Mouse (Mus musculus): ENCODE data around the gene Hormad2. TPM values are rescaled to one million over a fixed set of nuclear protein-coding genes. Genes with fewer than 3 reads are reported as not detected.

Gene Hormad2
- polyA plus RNA-seq, 1 experiment from 2014 or later, result not detected

GRCm38 (mm10) chr11:4388018-4388417, 52.9 kb downstream of the Hormad2 start:
- Histone ChIP-seq H3K4me3 (no peak overlapping the region), H3K9ac (no peak overlapping the region), H3K27ac (no peak overlapping the region), H3K27me3 (replicated peaks) (no peaks in the 10 kb centered on the region), H3K4me1 (no peaks in the 10 kb centered on the region), H3K4me2 (no peak overlapping the region), H3K36me3 (replicated peaks) (no peaks in the 10 kb centered on the region), H3K9me3 (no peaks in the 10 kb centered on the region)
- WGBS, result 10% methylated on average over 2 of the region's 2 CpGs
- no peak for ATAC-seq (replicated peaks)

GRCm38 (mm10) chr11:4382321-4382720, 58.6 kb downstream of the Hormad2 start:
- 87% methylated on average over 7 of the region's 7 CpGs for WGBS

GRCm38 (mm10) chr11:4379857-4380256, 61.0 kb downstream of the Hormad2 start:
- WGBS, result 81% methylated on average over 4 of the region's 4 CpGs
- H3K4me2 ChIP-seq, result no peak overlapping the region
- H3K27me3 ChIP-seq (replicated peaks), result no peaks in the 10 kb centered on the region
- H3K4me3 ChIP-seq, result no peak overlapping the region
- H3K9me3 ChIP-seq, result no peaks in the 10 kb centered on the region
- H3K4me1 ChIP-seq, result no peaks in the 10 kb centered on the region
- H3K9ac ChIP-seq, result no peak overlapping the region
- no peaks in the 10 kb centered on the region for H3K36me3 ChIP-seq (replicated peaks)
- ATAC-seq (replicated peaks), result no peak
- no peak overlapping the region for H3K27ac ChIP-seq

More at GRCm38 (mm10) chr11:4382321-4382720, 58.6 kb downstream of the Hormad2 start:
- Histone ChIP-seq H3K36me3 (replicated peaks) (no peaks in the 10 kb centered on the region), H3K4me1 (no peaks in the 10 kb centered on the region), H3K27ac (no peak overlapping the region), H3K4me2 (no peak overlapping the region), H3K9me3 (no peaks in the 10 kb centered on the region), H3K27me3 (replicated peaks) (no peaks in the 10 kb centered on the region), H3K4me3 (no peak overlapping the region), H3K9ac (no peak overlapping the region)
- ATAC-seq (replicated peaks), result no peak

DNA sequence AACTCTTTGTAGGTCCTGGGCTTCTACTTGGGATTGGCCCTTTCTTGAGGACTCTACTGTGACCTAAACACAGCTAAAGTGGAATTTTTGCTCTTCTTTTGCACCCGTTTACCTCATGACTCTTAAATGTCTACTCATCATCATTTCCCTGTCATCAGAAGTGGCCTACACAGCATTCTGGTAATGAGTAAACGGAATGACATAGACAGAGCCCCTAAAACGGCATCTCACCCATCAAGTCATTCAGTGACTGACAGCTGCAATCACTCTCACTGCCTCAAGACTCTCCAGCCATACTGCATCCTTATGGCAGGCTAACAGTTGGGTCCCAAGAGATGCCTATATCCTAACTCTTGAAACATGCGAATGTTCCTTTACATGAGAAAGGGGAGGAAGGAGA, 74.5 kb downstream of the Hormad2 start:
- Histone ChIP-seq H3K4me3 (no peak overlapping the region), H3K9me3 (no peaks in the 10 kb centered on the region), H3K36me3 (replicated peaks) (no peaks in the 10 kb centered on the region), H3K9ac (no peak overlapping the region), H3K27ac (no peak overlapping the region), H3K27me3 (replicated peaks) (no peaks in the 10 kb centered on the region), H3K4me1 (no peaks in the 10 kb centered on the region), H3K4me2 (no peak overlapping the region)
- WGBS, result 87% methylated on average over 4 of the region's 4 CpGs
- ATAC-seq (replicated peaks), result no peak

- Histone ChIP-seq H3K4me3 (no peak overlapping the region), H3K27ac (no peak overlapping the region), H3K36me3 (replicated peaks) (no peaks in the 10 kb centered on the region), H3K4me1 (no peaks in the 10 kb centered on the region), H3K9me3 (no peaks in the 10 kb centered on the region), H3K9ac (no peak overlapping the region), H3K27me3 (replicated peaks) (0 out of 2 replicates have a peak, but pooled peaks cover 3% of the 10 kb centered on the region), H3K4me2 (no peak overlapping the region)
- ATAC-seq (replicated peaks), result no peak
- 67% methylated on average over 5 of the region's 5 CpGs for WGBS
These were observed 85.5 kb downstream of the Hormad2 start for GRCm38 (mm10) chr11:4355430-4355829.

DNA sequence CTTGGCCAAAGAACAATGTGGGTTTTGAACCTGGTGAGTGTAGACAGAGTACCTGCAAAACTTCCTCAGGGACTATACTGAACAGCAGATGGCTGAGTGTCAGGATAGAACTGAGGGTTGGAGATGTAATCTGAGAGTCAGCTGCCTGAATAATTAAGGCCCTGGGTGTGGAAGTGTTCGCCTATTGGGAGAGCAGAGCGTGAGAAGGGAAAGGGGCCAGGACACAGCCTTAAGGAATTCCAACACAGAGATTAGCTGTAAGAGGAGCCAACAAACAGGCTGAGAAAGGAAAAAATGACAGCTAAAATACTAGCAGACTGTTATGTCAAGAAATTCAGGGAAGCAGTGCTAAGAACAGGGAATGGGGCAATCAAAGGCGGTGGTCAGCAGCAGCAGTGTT, 88.3 kb downstream of the Hormad2 start:
- no peaks in the 10 kb centered on the region for H3K36me3 ChIP-seq (replicated peaks)
- no peak for ATAC-seq (replicated peaks)
- H3K9ac ChIP-seq, result no peak overlapping the region
- H3K4me2 ChIP-seq, result no peak overlapping the region
- no peak overlapping the region for H3K27ac ChIP-seq
- H3K4me3 ChIP-seq, result no peak overlapping the region
- no peaks in the 10 kb centered on the region for H3K9me3 ChIP-seq
- 70% methylated on average over 3 of the region's 3 CpGs for whole genome bisulfite sequencing
- H3K4me1 ChIP-seq, result no peaks in the 10 kb centered on the region
- H3K27me3 ChIP-seq (replicated peaks), result 0 out of 2 replicates have a peak, but pooled peaks cover 3% of the 10 kb centered on the region

DNA sequence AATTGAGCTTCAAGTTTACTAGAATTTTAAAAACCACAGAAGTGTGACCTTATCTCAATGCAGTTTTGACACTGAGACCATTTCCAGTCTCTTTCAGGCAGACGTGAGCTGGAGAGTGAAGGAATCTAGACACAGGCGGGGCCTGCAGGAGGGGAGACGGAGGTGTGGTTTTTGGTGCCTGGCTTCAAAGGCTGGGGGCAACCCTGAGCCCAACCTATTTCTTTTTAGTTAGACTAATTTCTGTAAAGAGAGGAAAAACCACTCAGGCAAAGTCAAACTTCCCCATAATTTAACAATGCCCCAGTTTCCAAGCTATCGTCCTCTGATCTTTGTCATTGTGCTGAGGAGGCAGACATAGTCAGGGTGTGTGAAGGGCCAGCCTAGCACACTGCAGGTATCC, 97.0 kb downstream of the Hormad2 start:
- Histone ChIP-seq H3K4me3 (no peak overlapping the region), H3K9me3 (no peaks in the 10 kb centered on the region), H3K27ac (no peak overlapping the region), H3K27me3 (replicated peaks) (no peaks in the 10 kb centered on the region), H3K36me3 (replicated peaks) (no peaks in the 10 kb centered on the region), H3K4me1 (no peaks in the 10 kb centered on the region), H3K4me2 (no peak overlapping the region), H3K9ac (no peak overlapping the region)
- 44% methylated on average over 4 of the region's 4 CpGs for WGBS
- ATAC-seq (replicated peaks), result no peak

DNA sequence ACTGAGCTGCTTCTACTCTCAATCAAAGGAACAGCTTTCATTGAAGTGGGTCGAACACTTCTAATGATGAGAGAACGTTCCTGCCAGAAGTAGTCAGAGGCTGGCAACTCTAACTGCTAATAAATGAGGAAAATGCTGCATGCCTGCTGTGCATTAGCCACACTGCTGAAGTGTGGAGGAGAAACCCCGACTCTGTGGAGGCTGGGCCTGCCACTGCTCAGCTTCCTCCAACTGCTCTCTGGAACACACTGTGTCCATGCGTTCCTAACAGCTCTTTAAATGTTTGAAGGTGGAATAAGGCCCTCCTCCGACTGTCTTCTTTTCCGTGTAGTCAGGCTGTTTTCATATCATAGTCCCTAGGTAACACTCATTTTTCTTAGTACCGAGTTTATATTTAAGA, 98.9 kb downstream of the Hormad2 start:
- H3K4me1 ChIP-seq, result no peaks in the 10 kb centered on the region
- no peak overlapping the region for H3K4me2 ChIP-seq
- no peak overlapping the region for H3K27ac ChIP-seq
- no peaks in the 10 kb centered on the region for H3K27me3 ChIP-seq (replicated peaks)
- H3K9ac ChIP-seq, result no peak overlapping the region
- no peaks in the 10 kb centered on the region for H3K9me3 ChIP-seq
- H3K4me3 ChIP-seq, result no peak overlapping the region
- WGBS, result 53% methylated on average over 7 of the region's 7 CpGs
- H3K36me3 ChIP-seq (replicated peaks), result no peaks in the 10 kb centered on the region
- no peak for ATAC-seq (replicated peaks)

DNA sequence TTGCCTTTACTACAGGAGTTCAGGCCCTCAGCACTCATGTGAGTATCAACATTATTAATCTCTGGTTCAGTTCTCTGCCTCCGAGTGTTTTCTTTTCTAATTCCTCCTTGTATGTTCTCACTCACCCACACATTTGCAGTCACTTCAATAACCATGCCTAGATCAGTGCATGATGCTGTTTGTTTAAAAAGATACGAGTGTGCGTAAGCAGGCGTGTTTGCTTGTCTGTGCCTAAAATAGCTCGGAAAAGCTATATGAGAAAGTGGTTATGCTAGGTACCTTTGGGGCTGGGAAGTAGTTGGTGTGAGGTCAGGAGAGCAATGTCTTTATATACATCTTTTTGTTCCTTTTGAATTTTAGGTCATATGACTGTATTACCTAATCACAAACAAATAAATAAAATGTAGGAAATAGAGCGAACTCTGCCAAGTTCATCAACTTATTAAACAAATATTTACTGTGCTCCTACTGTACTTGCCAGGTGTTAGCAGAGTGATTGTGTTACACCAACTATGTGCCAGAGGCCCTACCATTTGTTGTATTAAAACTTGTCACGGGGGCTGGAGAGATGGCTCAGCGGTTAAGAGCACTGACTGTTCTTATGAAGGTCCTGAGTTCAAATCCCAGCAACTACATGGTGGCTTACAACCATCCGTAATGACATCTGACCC, 100.7 kb downstream of the Hormad2 start:
- Histone ChIP-seq H3K4me1 (peaks cover 3% of the 10 kb centered on the region; the same call in 1 of the 2 replicates), H3K4me2 (no peak overlapping the region), H3K27ac (no peak overlapping the region), H3K9me3 (no peaks in the 10 kb centered on the region), H3K36me3 (replicated peaks) (no peaks in the 10 kb centered on the region), H3K4me3 (no peak overlapping the region), H3K27me3 (replicated peaks) (no peaks in the 10 kb centered on the region), H3K9ac (no peak overlapping the region)
- no peak for ATAC-seq (replicated peaks)
- WGBS, result 89% methylated on average over 9 of the region's 9 CpGs

- no peak overlapping the region for H3K4me2 ChIP-seq
- H3K36me3 ChIP-seq (replicated peaks), result no peaks in the 10 kb centered on the region
- ATAC-seq (replicated peaks), result no peak
- no peak overlapping the region for H3K9ac ChIP-seq
- no peaks in the 10 kb centered on the region for H3K9me3 ChIP-seq
- 94% methylated on average over 1 of the region's 1 CpGs for WGBS
- no peak overlapping the region for H3K27ac ChIP-seq
- no peak overlapping the region for H3K4me3 ChIP-seq
- peaks cover 3% of the 10 kb centered on the region; the same call in 1 of the 2 replicates for H3K4me1 ChIP-seq
- no peaks in the 10 kb centered on the region for H3K27me3 ChIP-seq (replicated peaks)
These were observed 101.6 kb downstream of the Hormad2 start for GRCm38 (mm10) chr11:4339275-4339674.

DNA sequence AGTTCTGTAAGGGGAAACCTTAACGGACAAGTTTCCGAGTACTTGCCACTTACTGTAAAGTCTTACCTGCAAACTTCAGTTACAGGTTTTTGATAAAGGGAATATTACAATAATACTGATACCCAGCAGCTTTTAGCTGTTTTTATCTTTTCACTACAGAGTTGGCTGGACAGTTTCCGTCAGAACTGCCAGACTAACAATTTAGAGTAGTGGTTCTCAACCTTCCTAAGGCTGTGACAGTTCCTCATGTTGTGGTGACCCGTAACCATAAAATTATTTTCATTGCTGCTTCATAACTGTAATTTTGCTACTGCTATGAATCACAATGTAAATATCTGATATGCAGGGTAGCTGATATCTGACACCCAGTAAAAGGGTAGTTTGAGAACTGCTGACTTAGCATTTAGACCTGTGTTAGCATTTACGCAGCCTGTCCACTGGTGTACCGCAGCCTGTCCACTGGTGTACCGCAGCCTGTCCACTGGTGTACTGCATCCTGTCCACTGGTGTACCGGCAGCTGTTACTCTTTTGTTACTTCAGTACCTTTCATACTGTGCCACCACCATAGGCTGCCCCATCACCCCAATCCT, 104.1 kb downstream of the Hormad2 start:
- Histone ChIP-seq H3K4me1 (peaks cover 3% of the 10 kb centered on the region; the same call in 1 of the 2 replicates), H3K4me3 (no peak overlapping the region), H3K9me3 (no peaks in the 10 kb centered on the region), H3K36me3 (replicated peaks) (no peaks in the 10 kb centered on the region), H3K27me3 (replicated peaks) (no peaks in the 10 kb centered on the region), H3K27ac (no peak overlapping the region), H3K4me2 (no peak overlapping the region), H3K9ac (no peak overlapping the region)
- 84% methylated on average over 8 of the region's 8 CpGs for WGBS
- ATAC-seq (replicated peaks), result no peak

GRCm38 (mm10) chr11:4335810-4336692, 104.9 kb downstream of the Hormad2 start:
- H3K36me3 ChIP-seq (replicated peaks), result no peaks in the 10 kb centered on the region
- H3K27ac ChIP-seq, result no peak overlapping the region
- WGBS, result 53% methylated on average over 10 of the region's 10 CpGs
- no peak overlapping the region for H3K4me2 ChIP-seq
- H3K27me3 ChIP-seq (replicated peaks), result no peaks in the 10 kb centered on the region
- H3K9me3 ChIP-seq, result no peaks in the 10 kb centered on the region
- no peak overlapping the region for H3K9ac ChIP-seq
- no peak for ATAC-seq (replicated peaks)
- H3K4me1 ChIP-seq, result peaks cover 3% of the 10 kb centered on the region; the same call in 1 of the 2 replicates
- H3K4me3 ChIP-seq, result no peak overlapping the region
